Comparison of ENCODE assay signal across 24 mouse cellular contexts in the genomic region with DNA sequence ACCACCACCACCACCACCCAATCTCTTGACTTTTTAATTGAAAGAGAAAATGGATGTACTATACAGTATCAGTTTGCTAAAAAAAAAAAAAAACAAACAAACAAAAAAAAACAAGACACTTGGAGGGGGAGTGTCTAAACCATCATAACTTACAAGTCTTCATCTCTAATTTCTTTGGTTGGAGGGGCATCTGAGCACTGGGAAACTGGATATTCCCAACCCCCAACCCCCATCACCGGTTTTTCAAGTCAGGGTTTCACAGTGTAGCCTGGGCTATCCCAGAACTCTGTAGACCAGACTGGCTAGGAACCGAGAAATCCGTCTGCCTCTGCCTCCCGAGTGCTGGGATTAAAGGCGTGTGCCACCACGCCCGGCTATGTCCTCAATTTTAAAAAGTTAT. TPM values are rescaled to one million over a fixed set of nuclear protein-coding genes. Genes with fewer than 3 reads are reported as not detected.
"Had no signal": no experiment of that assay in that cellular context is flagged by ENCODE, and none has a peak within 500 bp of the region (broad histone marks: within the 10 kb centered on the region; RNA-seq: fewer than 3 reads in every experiment).

No protein-coding gene starts in this region.

- H3K9me3 ChIP-seq: neural tube, embryonic 12.5 days; neural tube, embryonic 13.5 days; stomach, embryonic 15.5 days had no signal

- H3K27me3 ChIP-seq: neural tube, embryonic 12.5 days; neural tube, embryonic 13.5 days; stomach, embryonic 15.5 days had no signal

- H3K9ac ChIP-seq: neural tube, embryonic 12.5 days; neural tube, embryonic 13.5 days; stomach, embryonic 15.5 days had no signal

- H3K4me1 ChIP-seq: neural tube, embryonic 12.5 days; neural tube, embryonic 13.5 days; stomach, embryonic 15.5 days had no signal

- H3K4me3 ChIP-seq: neural tube, embryonic 12.5 days; neural tube, embryonic 13.5 days; stomach, embryonic 15.5 days had no signal

- DNase-seq: retina, postnatal 1 day; right cerebral cortex, adult 18-20 months; right cerebral cortex, postnatal 14 days; right cerebral cortex, postnatal 25 days; right cerebral cortex, postnatal 4 days; spleen, adult 18-20 months; thymus, adult 18-20 months; thymus, adult 2 months; thymus, postnatal 14 days; thymus, postnatal 25 days; thymus, postnatal 36 days; thymus, postnatal 4 days had no signal

- H3K36me3 ChIP-seq: neural tube, embryonic 12.5 days; neural tube, embryonic 13.5 days; stomach, embryonic 15.5 days had no signal

- H3K4me2 ChIP-seq: neural tube, embryonic 12.5 days; neural tube, embryonic 13.5 days; stomach, embryonic 15.5 days had no signal

- H3K27ac ChIP-seq: neural tube, embryonic 12.5 days; neural tube, embryonic 13.5 days; stomach, embryonic 15.5 days; stomach, postnatal 0 days had no signal

RNA-seq across cellular contexts. Expression of a gene that starts 1.8 kb away (rescaled TPM):
- total RNA-seq: neutrophil, adult 5-6 weeks had no signal
- polyA plus RNA-seq: neural tube, embryonic 12.5 days; small intestine, adult 2 months; spleen, adult 2 months; stomach, embryonic 14.5 days; stomach, embryonic 15.5 days had no signal

RNA-seq across cellular contexts. Expression of a gene that starts 8.7 kb away (rescaled TPM):
- total RNA-seq: neutrophil, adult 5-6 weeks had no signal
- polyA plus RNA-seq: small intestine, adult 2 months; spleen, adult 2 months; testis, adult 2 months had no signal

RNA-seq across cellular contexts. Expression of a gene that starts 14.2 kb away (rescaled TPM):
- total RNA-seq: neutrophil, adult 5-6 weeks had no signal
- polyA plus RNA-seq: neural tube, embryonic 12.5 days; neural tube, embryonic 13.5 days; neural tube, embryonic 14.5 days; small intestine, adult 2 months had no signal

RNA-seq across cellular contexts. Expression of a gene that starts 25.8 kb away (rescaled TPM):
- polyA plus RNA-seq: small intestine, adult 2 months had no signal

RNA-seq across cellular contexts. Expression of a gene that starts 42.4 kb away (rescaled TPM):
- total RNA-seq: neutrophil, adult 5-6 weeks had no signal
- polyA plus RNA-seq: neural tube, embryonic 12.5 days; neural tube, embryonic 13.5 days; neural tube, embryonic 14.5 days; small intestine, adult 2 months; spleen, adult 2 months; stomach, embryonic 14.5 days; stomach, embryonic 15.5 days; stomach, embryonic 16.5 days; stomach, postnatal 0 days; testis, adult 2 months; urinary bladder, adult 2 months had no signal
